Mouse (Mus musculus) MEL (cell line): ENCODE measurements around the gene Arsb.

Experiments
- CHD1 ChIP-seq: IDR thresholded peaks from 2 replicates; pipeline ENCODE4 v1.6.1; 2012; ENCODE audit warnings: low read depth, mild to moderate bottlenecking, inconsistent platforms, low read length, improper control_type of control experiment
- CTCF ChIP-seq, 3 experiments: IDR thresholded peaks in 2 of 3; conservative IDR thresholded peaks in 1 of 3; 2 replicates each; pipeline ENCODE4 v1.5.1; 2011 to 2012; ENCODE audit warnings: low read length in 3 of 3, low read depth in 2 of 3, mild to moderate bottlenecking in 2 of 3, improper control_type of control experiment in 1 of 3, inconsistent platforms in 1 of 3, mixed read lengths in 1 of 3, moderate library complexity in 1 of 3; ENCODE audit not compliant: control insufficient read depth in 1 of 3, insufficient read depth in 1 of 3, poor library complexity in 1 of 3, severe bottlenecking in 1 of 3
- GATA1 ChIP-seq: IDR thresholded peaks from 2 replicates; pipeline ENCODE4 v1.6.1; 2011; ENCODE audit warnings: low read depth, low read length, improper control_type of control experiment
- JUND ChIP-seq: IDR thresholded peaks from 2 replicates; pipeline ENCODE4 v1.6.1; 2011; ENCODE audit warnings: low read depth, mild to moderate bottlenecking, improper control_type of control experiment, low read length
- MAFK ChIP-seq: IDR thresholded peaks from 2 replicates; pipeline ENCODE4 v1.6.1; 2011; ENCODE audit warnings: low read depth, mild to moderate bottlenecking, low read length, improper control_type of control experiment, borderline replicate concordance
- MEF2A ChIP-seq: IDR thresholded peaks from 2 replicates; pipeline ENCODE4 v1.6.1; 2014; ENCODE audit warnings: low read depth, mild to moderate bottlenecking, inconsistent platforms, low read length, improper control_type of control experiment; ENCODE audit not compliant: poor library complexity, insufficient replicate concordance, severe bottlenecking; ENCODE audit errors: extremely low read depth
- MXI1 ChIP-seq: IDR thresholded peaks from 2 replicates; pipeline ENCODE4 v1.6.1; 2011; ENCODE audit warnings: mild to moderate bottlenecking, low read depth, low read length, improper control_type of control experiment
- MYC ChIP-seq: IDR thresholded peaks from 2 replicates; pipeline ENCODE4 v1.6.1; 2011; ENCODE audit warnings: low read depth, mild to moderate bottlenecking, low read length, improper control_type of control experiment, moderate library complexity
- POLR2A ChIP-seq, 2 experiments: IDR thresholded peaks; 2 replicates each; pipeline ENCODE4 v1.6.1; 2011 to 2012; ENCODE audit warnings: low read length in 2 of 2, mild to moderate bottlenecking in 2 of 2, control low read depth in 1 of 2, improper control_type of control experiment in 1 of 2, low read depth in 1 of 2, moderate library complexity in 1 of 2; ENCODE audit not compliant: control insufficient read depth in 1 of 2, insufficient read depth in 1 of 2, poor library complexity in 1 of 2
- POLR2AphosphoS2 ChIP-seq: IDR thresholded peaks from 2 replicates; pipeline ENCODE4 v1.6.1; 2011; ENCODE audit warnings: low read length, improper control_type of control experiment
- TAL1 ChIP-seq: IDR thresholded peaks from 2 replicates; pipeline ENCODE4 v1.6.1; 2012; ENCODE audit warnings: mild to moderate bottlenecking, inconsistent platforms, low read length, moderate library complexity, mixed read lengths
- TBP ChIP-seq: IDR thresholded peaks from 2 replicates; pipeline ENCODE4 v1.8.0; 2011; ENCODE audit warnings: low read depth, low read length, improper control_type of control experiment
- USF1 ChIP-seq: IDR thresholded peaks from 2 replicates; pipeline ENCODE4 v1.6.1; 2014; ENCODE audit warnings: low read depth, mild to moderate bottlenecking, inconsistent platforms, low read length, improper control_type of control experiment, moderate library complexity
- ZC3H11A ChIP-seq: IDR thresholded peaks from 2 replicates; pipeline ENCODE4 v1.6.1; 2012; ENCODE audit warnings: low read depth, mild to moderate bottlenecking, inconsistent platforms, low read length, improper control_type of control experiment

DNA sequence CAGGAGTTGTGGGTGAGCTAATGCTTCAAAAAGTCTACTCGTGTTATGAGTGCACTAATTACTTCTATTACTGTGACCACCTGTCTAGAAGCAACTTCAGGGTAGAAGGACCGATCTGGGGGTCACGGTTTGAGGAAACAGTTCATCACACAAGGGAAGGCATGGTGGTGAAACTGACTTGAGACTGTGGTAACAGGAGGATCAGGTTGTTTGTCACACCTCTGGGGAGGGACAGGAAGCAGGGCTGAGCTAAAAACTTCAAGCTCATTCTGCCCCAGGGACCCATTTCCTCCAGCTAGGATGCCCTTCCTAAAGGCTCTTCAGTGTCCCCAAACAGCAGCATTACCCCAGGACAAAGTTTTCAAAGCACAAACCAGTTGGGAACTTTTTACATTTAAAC is 8.6 kb upstream of the Arsb start:
- TF ChIP-seq POLR2A (IDR thresholded peaks at IDR 0.05; ENCODE audit: control insufficient read depth in 1 of 2, insufficient read depth in 1 of 2, low read depth in 1 of 2, low read length in 2 of 2, poor library complexity in 1 of 2): no peak
- TF ChIP-seq POLR2AphosphoS2: no peak
- TF ChIP-seq ZC3H11A: no peak
- no peak for TF ChIP-seq GATA1
- TF ChIP-seq TAL1: no peak
- TF ChIP-seq USF1: no peak
- no peak for TF ChIP-seq JUND
- TF ChIP-seq CTCF (IDR thresholded peaks at IDR 0.05 in 2 of 3, conservative IDR thresholded peaks at IDR 0.05 in 1 of 3; ENCODE audit: control insufficient read depth in 1 of 3, insufficient read depth in 1 of 3, low read depth in 2 of 3, low read length in 3 of 3, poor library complexity in 1 of 3, severe bottlenecking in 1 of 3): no peak
- TF ChIP-seq CHD1: no peak
- no peak for TF ChIP-seq MYC
- no peak for TF ChIP-seq MAFK
- TF ChIP-seq MXI1: no peak
- TF ChIP-seq MEF2A: no peak
- no peak for TF ChIP-seq TBP
